Mouse (Mus musculus): Measurements from ENCODE around the gene Rprml.

- TF ChIP-seq CTCF (IDR thresholded peaks at IDR 0.05; ENCODE audit: borderline replicate concordance, extremely low read depth, insufficient read depth, insufficient read length) (no peak), POLR2A (IDR thresholded peaks at IDR 0.05; ENCODE audit: borderline replicate concordance, extremely low read depth, insufficient read depth, insufficient read length, poor library complexity, severe bottlenecking) (no peak)
Observed at GRCm38 (mm10) chr11:103661863-103662262, 12.5 kb downstream of the Rprml start.
